Mouse (Mus musculus) left cerebral cortex, postnatal 25 days (tissue): ENCODE data around the gene Rab14. TPM values are rescaled to one million over a fixed set of nuclear protein-coding genes. Genes with fewer than 3 reads are reported as not detected.

Experiments
- DNase-seq, 2 experiments: peaks; one replicate each; pipeline ENCODE4 v3.0.0; 2022; ENCODE audit warnings: low spot score in 2 of 2, mixed read lengths in 1 of 2
- intact Hi-C: fragments of 180-260 bp; cut with DNase I; formaldehyde crosslinking; loops from one replicate; pipeline ENCODE4 v1.15.1; 2025
- total RNA-seq, 2 experiments: library from RNA; stranded (reverse); gene quantifications; 2 replicates each; pipeline ENCODE4 v1.2.3; 2021

Gene Rab14
- total RNA-seq, 2 experiments from 2014 or later, result 235 to 237 TPM

DNA sequence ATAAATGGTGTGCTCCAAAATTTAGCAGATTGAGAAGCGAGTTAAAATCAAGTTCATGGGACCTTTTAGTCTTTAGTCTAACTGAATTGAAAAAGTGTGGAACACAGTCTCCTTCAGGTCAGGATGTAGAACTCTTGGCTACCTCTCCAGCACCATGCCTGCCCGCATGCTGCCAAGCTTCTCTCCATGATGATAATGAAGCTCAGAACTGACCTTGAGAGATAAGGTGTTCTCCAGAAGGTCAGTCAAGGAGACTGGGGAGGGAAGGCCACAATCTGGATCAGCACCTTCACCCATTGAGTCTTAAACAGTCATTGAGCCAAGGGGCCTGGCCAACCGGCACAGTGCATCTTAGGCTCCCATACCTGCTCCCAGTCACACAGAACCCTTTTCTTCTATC lies 5.8 kb upstream of the Rab14 start:
- DNase-seq, result no peak
- intact Hi-C loops, result loop anchor here (10.0 kb wide), 1 partner anchor 298 kb away; no protein-coding TSS in a partner anchor

DNA sequence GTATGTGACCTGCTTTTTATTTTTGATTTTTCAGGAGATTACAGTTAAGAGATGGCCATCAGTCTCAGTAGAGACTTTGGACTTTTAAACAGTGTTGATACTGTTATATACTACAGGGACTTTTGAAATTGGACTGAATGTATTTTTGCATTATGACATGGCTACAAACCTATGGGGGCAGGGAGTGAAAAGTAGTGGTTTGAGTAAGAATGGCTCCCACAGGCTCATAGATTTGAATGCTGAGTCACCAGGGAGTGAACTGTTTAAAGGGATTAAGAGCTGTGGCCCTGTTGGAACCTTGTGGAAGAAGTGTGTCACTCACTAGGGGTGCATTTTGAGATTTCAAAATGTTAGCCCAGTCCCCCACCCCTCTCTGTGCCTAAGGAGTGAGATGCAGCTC lies 2.8 kb upstream of the Rab14 start:
- DNase-seq, result no peak
- intact Hi-C loops, result loop anchor here (10.0 kb wide), 1 partner anchor 301 kb away; no protein-coding TSS in a partner anchor

DNA sequence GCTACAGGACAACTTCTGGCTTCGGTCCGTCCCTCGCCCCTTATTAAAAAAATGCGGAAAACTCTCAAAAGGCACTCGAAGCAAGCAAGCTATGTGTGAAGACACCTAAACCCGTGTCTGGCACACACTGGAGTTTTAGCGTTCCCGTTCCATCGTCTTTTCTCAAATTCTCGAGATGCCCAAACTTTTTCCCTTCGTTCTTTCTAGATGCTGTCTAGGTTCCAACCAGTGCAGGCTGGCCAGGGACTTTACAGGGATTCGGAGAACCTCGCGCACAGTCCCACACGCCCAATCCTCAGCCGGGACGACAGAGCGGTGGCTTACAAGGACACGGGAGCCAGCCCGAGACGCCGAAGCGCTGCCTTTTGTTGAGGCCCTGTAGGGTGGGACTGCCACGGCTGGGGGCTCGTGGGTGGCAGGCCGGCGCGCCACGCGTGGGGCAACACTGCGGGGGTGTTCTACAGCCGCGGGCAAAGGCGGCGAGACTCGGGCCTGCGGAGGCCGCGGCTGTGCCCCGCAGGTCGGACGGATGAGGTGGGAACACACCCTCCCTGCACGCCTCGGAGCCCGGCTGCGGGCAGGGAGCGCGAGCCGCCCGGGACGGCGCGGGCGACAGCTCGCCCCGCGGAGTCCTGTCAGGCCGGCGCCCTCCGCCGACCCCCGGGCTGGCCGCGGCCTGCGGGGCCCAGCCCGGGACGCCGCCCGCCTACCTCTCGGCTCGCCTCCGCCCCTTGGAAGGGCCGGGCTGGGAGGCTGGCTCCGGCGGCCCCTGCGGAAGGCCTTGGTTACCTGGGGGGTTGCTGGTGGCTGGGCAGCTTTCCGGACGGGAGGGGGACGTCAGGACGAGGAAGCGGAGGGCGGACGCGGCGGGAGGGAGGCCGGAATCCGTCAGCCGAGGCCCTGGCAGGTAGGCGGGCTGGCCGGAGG lies 686 bp downstream of the Rab14 start:
- intact Hi-C loops, result loop anchor here (10.0 kb wide), 1 partner anchor 305 kb away; no protein-coding TSS in a partner anchor

DNA sequence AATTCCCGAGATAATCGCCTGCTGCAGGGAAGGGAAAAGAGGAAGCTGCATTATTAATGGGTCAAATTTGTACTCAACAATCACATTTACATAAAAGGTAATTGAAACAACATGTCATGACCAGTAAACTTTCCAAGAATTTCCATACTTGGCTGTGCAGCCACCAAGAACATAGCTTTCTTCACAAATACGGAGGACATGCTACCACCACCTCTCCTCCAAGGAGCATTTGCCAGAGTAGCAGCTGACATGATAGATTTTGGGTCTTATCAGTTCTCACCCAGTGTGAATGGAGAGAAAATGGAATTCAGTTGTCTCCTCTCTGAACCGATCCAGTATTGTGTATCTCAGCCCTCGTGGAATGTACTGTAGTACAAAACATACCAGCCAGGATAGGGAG lies 1.4 kb downstream of the Rab14 start:
- intact Hi-C loops, result no loop called here
- no peak for DNase-seq

More for the DNA sequence above, 686 bp downstream of the Rab14 start:
- peak; percentile 42 to 49 for DNase-seq

DNA sequence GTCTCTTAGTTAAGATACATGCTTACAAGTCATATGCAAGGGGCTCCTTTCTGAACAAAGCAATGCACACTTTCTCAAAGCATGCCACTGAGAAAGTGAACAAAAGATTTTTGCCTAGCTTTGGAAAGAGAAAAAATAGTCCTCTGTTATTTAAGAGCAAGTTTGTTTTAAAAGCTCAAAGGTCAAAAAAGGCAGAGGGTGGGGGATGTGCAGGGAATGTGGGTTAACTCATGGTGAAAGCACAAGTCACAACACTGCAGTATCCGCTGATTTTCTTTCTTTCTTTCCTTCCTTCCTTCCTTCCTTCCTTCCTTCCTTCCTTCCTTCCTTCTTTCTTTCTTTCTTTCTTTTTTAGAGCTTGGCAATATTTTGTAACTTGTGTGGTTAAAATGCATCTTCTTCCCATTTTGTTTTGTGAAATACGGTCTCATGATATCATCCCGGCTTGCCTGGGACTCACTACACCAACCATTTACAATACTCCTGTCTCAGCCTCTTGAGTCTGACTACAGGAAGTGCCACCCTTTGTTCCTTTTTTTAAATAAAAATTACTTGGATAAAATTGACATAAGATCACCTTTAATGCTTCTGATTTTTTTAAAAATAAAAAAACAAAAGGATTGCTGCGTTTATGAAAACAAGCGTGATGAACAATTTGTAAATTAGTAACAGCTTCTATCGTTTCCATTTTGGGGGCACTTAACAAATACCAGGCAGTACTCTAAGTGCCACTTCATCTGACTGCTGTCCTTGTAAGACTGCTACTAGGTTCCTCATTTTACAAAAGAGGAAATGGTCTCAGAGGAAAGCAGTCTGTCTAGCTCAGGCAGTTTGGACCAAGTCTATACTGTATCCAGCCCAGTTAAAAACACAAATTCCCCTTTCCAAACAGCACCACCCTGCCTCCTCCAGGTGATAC lies 5.0 kb downstream of the Rab14 start:
- intact Hi-C loops, result no loop called here
- DNase-seq, result no peak

DNA sequence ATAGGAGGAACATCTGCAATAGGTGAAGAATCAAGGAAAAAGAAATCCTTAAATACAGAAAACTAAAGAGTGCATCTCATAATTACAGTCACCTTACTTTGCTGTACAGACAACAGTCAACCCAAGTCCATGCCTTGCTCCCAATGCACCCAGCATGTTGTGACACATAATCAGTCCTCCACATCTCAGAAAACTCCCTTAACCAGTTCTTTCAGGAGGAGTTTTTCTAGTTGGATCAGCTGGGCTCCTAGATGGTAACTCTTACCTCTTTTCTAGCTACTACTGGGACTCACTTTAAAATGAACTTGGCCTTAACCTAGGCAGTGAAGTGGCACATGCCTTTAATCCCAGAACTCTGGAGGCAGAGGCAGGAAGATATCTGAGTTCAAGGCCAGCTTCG lies 6.9 kb downstream of the Rab14 start:
- intact Hi-C loops, result no loop called here
- DNase-seq, result no peak

DNA sequence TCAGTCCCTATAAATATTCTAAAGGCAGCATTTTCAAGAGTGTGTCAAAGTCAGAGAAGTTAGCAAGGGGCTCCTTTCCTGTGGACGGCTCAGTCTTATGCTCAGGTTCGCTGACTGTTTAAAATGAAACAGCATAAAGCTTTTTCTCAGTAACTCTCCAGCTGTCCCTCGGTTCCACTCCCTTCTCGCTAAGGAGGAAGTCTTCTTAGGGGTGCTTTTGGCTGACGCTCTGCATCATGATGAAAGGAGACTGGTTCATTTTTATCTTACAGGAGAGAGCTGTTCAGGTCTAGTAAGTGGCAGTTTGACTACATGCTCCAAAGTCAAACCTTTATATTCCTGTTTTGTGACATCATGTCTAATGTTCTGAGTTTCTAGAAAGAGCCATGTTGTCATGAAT lies 12.0 kb downstream of the Rab14 start:
- no peak for DNase-seq
- intact Hi-C loops, result no loop called here

DNA sequence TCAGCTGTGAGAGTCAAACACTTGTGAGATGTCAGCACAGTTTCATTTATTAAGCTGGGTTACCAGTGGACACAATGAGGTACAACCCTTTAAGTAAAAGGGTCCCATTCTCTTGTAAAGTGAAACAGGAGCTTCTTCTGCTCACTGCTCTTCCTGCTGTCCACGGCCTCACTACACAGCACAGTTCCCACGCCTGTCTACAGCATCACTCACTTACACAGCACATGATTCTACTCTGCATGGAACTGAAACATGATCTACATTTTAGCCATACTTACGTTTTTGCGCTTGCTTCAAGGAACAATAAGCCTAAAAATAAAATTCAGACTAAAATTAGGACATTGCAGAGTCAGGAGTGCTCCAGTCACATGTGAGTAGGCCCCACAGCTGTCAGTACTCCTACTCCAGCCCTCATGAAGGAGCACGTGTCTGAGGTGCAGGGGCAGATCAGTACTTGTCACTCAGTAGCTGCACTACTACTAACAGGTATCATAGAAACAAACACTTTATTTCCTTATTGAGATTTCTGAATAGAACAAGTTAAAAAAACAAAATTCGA lies 17.7 kb downstream of the Rab14 start:
- DNase-seq, result peak; percentile 23 to 68
- intact Hi-C loops, result no loop called here

DNA sequence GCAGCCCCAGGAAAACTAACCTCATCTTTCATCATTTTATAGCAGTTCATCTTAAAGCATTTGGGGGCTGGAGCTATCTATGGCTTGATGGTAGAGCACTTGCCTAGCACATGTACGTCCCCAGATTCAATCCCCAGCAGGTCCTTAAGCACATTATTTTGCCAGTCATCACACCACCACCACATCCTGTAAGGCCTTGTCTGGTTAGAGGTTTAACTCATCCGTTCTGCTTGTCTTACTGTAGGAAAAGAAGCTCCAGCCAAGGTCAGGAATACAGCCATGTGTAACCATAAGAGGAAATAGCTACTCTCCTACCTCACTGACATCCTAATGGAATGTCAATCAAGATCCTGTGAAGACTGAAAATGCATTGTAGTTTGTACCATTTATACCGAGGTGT lies 22.8 kb downstream of the Rab14 start:
- intact Hi-C loops, result no loop called here
- no peak for DNase-seq

DNA sequence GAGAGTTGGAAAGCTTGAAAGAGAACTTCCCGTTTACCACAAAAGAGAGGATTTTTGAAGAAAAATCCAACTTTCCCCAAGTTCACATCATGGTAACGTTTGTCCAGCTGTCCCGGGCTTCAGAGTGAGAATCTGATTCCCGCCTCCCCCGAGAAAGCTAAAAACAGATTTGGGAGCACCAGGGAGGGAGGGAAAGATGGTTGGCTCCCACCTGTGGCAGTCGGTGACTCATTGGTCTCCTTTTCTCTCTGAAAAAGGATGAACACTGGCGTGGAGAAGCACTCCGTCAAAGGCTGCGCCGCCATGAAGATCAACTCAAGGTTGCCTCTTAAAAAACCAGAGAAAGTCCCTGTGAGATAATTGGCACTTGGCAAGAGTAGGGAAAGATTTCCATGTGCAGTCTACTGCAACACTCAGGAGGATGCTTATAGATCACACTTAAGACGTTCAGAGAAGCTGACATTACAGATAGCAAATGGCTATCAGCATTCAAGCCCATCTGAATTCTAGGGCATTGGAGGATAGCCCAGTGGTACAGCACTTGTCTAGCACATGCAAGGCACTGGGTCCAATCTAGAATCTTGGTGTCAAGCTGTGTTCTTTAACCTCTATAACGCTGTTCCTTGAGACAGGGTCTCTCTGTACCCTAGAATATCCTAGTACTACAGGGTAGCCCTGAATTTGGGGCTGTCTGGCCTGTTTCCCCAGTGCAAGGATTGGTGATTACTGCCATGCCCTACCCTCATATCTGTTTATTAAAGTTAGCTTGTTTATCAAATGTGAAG lies 25.4 kb downstream of the Rab14 start:
- intact Hi-C loops, result no loop called here
- DNase-seq, result peak in 1 of 2 experiments; percentile 82

DNA sequence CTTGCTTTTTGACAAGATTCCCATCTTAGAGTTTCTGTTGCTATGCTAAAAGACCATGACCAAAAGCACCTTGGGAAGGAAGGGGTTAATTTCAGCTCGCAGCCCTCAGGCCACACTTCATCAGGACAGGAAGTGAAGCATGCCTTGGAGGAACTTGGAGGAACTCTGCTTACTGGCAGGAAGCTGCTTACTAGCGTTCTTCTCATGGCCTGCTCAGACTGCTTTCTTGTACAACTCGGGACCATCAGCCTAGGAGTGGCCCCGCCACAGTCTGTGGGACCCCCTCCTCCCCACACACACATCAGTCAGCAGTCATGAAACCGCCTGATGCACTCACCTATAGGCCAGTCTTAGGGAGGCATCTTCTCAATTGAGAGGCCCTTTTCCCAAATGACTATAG lies 26.8 kb downstream of the Rab14 start:
- intact Hi-C loops, result no loop called here
- DNase-seq, result no peak

DNA sequence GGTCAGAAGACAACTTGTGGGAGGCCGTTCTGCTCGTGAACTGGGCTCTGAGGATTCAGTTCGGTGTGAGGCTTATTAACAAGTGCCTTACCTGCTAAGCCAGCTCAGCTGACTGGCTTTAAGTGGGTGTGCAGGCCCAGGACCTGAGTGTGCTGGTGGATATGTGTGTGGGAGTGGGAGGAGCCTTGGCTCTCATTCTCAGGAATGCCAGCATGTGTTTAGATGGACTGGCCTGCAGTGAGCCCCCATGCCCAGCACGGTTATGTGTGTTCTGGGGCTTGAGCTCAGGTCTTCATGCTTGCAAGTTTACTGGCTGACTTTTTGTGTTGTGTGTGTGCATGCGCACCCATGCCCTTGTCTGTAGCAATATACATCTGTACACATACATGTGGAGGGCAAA lies 27.3 kb downstream of the Rab14 start:
- no peak for DNase-seq
- intact Hi-C loops, result no loop called here

DNA sequence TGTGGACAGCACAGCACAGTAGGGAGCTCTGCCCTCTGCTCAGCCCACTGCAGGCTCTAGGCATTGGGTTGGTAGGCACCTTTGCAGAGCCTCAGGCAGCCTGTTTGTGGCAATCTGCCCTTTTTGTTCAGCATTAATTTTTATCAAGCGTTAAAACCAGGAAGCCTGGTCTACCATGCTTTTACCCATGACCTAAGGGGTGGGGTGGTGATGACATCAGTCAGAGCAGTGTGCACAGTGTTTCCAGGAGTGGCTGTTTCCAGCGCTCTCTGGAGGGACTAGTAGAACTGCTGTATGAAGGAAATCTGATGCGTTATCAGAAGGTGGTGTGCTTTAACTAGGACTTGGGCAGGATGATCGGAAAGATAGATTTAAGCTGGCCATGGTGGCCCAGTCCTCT lies 28.7 kb downstream of the Rab14 start:
- intact Hi-C loops, result no loop called here
- no peak for DNase-seq

DNA sequence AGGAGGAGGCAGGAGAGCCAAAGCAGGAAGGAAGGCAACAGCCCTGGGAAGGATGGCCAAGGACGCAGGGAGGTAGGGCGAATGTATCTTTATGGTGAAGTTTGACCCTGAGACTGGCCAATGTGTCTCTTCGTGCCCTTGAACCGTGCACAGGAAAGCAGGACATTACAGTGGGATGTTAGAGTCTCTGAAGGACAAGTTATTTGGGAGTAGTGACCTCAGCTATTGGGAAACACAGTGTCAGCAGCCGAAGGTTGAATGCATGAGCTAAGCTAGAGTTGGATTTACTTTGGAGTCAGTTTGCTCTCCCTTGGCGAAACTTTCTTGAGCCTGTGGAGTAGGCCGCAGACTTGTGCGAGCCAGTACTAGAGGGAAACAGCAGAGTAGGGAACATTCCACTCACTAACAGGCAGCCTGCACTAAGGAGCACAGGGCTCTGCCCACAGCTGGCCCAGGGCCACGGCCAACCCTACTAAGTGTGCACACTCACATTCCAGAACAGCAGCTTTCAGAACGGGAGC lies 29.5 kb downstream of the Rab14 start:
- intact Hi-C loops, result no loop called here
- no peak for DNase-seq

DNA sequence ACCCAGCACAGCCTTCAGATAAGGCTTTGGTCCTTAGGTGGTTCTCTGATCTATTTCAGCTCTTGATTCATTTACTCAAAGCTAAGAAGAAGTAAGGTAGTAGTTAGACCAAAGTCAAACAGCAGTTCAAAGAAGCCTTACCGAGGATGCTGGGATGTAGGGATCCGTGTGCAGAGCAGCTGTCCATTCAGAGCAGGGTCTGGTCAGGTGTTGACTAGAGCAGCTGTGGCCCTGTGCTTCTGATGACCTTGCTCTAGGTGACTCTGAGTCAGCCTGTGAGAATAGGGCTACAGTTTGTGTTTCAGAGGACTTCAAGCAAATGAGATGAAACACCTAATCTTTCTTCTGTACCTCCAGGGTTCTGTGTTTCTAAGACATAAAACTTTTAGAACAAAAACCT lies 31.5 kb downstream of the Rab14 start:
- intact Hi-C loops, result no loop called here

DNA sequence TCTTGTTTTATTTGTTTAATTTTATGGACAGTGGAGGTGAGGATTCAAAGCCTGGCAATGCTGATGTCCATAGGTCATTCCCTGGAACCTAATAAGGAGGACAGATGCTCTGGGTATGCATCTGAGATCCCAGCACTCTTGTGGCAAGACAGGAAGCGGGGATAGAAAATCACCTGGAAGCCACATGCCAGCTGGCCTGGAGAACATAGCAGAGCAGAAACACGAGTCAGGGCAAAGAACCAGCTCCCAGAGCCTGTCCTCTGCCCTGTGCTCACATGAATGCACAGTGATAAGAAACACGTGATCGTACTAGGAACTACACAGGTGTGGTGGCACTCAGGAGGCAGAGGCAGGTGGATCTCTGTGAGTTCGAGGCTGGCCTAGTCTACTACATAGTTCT lies 34.1 kb downstream of the Rab14 start:
- no peak for DNase-seq
- intact Hi-C loops, result no loop called here

More for the DNA sequence above, 31.5 kb downstream of the Rab14 start:
- DNase-seq, result no peak

DNA sequence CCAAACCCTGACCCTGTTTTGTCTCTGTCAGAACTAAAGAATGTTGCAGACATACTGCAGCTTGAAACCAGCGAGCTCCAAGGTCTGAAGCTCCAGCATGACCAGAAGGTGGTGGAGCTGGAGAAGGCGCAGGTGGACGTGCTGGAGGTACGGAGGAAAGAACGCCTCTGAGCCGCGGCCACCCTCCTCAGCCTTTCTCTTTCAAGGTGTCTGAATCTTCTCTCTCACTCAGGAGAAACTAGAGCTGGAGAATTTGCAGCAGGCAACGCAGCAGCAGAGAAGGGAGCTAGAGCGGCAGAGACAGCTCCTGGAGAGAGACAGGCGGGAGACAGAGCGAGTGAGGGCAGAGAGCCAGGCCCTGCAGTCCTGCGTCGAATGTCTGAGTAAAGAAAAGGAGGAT lies 35.5 kb downstream of the Rab14 start:
- intact Hi-C loops, result no loop called here
- no peak for DNase-seq

DNA sequence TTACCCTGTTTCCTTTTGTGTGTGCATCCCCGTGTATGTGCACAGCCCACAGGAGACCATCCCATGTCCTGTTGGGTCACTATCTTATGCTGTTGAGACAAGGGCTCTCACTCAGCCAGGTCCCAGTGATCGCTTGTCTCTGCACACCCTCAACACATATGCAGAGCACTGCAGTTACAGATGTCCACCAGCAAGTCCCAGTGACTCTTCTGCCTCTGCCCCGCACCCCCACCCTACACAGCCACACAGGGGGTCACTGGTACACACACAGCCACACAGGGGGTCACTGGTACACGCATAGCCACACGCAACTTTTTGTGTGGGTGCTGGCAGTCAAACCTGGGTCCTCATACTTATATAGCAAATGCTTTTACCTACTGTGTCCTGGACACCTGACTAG lies 37.5 kb downstream of the Rab14 start:
- no peak for DNase-seq
- intact Hi-C loops, result no loop called here

DNA sequence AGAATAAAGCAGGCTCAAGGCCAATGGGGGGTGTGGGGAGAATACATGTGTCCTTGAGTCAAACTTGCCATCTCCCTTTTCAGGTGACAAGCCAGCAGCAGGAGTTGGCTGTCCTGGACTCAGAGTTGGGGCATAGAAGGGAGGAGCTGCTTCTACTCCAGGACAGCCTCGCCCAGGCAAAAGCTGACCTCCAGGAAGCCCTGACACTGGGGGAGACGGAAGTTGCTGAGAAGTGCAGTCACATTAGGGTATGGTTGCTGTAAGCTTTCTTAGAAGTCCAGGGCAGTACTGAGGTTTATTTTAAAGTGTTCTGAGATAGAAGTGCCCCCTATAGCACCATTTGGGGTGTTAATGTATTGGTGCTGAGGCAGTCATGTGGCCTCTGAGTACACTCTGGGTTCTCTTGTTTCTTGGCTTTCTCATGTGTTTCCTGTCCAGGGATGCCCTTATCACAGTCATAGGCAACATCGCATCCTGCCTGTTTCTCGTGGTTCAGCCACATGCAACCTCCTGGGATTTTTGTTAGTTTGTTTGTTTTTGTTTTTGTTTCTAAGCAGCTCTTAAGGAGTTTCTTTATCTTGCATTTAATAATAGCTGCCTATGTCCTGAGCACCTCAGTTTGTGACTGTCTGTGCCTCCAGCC lies 39.0 kb downstream of the Rab14 start:
- intact Hi-C loops, result no loop called here
- no peak for DNase-seq
